Mouse (Mus musculus): Measurements from ENCODE around the gene Sox13. TPM values are rescaled to one million over a fixed set of nuclear protein-coding genes. Genes with fewer than 3 reads are reported as not detected.
A peak's percentile ranks its signal among the peaks of the same experiment; 100 is the strongest.

The Sox13 gene
- polyA plus RNA-seq, 1 experiment: 15.4 TPM

- TF ChIP-seq POLR2A (IDR thresholded peaks at IDR 0.05; ENCODE audit: borderline replicate concordance, insufficient read depth, low read length): no peak
- no peak for TF ChIP-seq CTCF (IDR thresholded peaks at IDR 0.05; ENCODE audit: borderline replicate concordance, insufficient read depth, low read depth, low read length)
- no peak for DNase-seq
- H3K27ac ChIP-seq (ENCODE audit: insufficient read depth, low read length): no peak overlapping the region
- no peaks in the 10 kb centered on the region for H3K4me1 ChIP-seq (ENCODE audit: control insufficient read depth, insufficient read depth, low read length)
- no peaks in the 10 kb centered on the region for H3K27me3 ChIP-seq (ENCODE audit: control insufficient read depth, insufficient read depth, low read length)
- H3K4me3 ChIP-seq (replicated peaks; ENCODE audit: insufficient read depth, low read depth, low read length): no peak overlapping the region
- 38% methylated on average over 6 of the region's 6 CpGs for WGBS
Measured at GRCm38 (mm10) chr1:133408880-133409516, 15.2 kb downstream of the Sox13 start.

GRCm38 (mm10) chr1:133408321-133408720 is 15.9 kb downstream of the Sox13 start:
- Histone ChIP-seq H3K4me3 (replicated peaks; ENCODE audit: insufficient read depth, low read depth, low read length) (no peak overlapping the region), H3K27ac (ENCODE audit: insufficient read depth, low read length) (no peak overlapping the region), H3K4me1 (ENCODE audit: control insufficient read depth, insufficient read depth, low read length) (no peaks in the 10 kb centered on the region), H3K27me3 (ENCODE audit: control insufficient read depth, insufficient read depth, low read length) (no peaks in the 10 kb centered on the region)
- TF ChIP-seq POLR2A (IDR thresholded peaks at IDR 0.05; ENCODE audit: borderline replicate concordance, insufficient read depth, low read length): no peak
- TF ChIP-seq CTCF (IDR thresholded peaks at IDR 0.05; ENCODE audit: borderline replicate concordance, insufficient read depth, low read depth, low read length): no peak
- no peak for DNase-seq
- 67% methylated on average over 9 of the region's 9 CpGs for WGBS

GRCm38 (mm10) chr1:133407436-133407835 is 16.7 kb downstream of the Sox13 start:
- no peak overlapping the region for H3K4me3 ChIP-seq (replicated peaks; ENCODE audit: insufficient read depth, low read depth, low read length)
- DNase-seq: no peak
- WGBS: 63% methylated on average over 6 of the region's 6 CpGs
- no peaks in the 10 kb centered on the region for H3K4me1 ChIP-seq (ENCODE audit: control insufficient read depth, insufficient read depth, low read length)
- no peaks in the 10 kb centered on the region for H3K27me3 ChIP-seq (ENCODE audit: control insufficient read depth, insufficient read depth, low read length)
- H3K27ac ChIP-seq (ENCODE audit: insufficient read depth, low read length): no peak overlapping the region
- no peak for TF ChIP-seq POLR2A (IDR thresholded peaks at IDR 0.05; ENCODE audit: borderline replicate concordance, insufficient read depth, low read length)
- no peak for TF ChIP-seq CTCF (IDR thresholded peaks at IDR 0.05; ENCODE audit: borderline replicate concordance, insufficient read depth, low read depth, low read length)

- no peaks in the 10 kb centered on the region for H3K27me3 ChIP-seq (ENCODE audit: control insufficient read depth, insufficient read depth, low read length)
- no peak overlapping the region for H3K4me3 ChIP-seq (replicated peaks; ENCODE audit: insufficient read depth, low read depth, low read length)
- no peaks in the 10 kb centered on the region for H3K4me1 ChIP-seq (ENCODE audit: control insufficient read depth, insufficient read depth, low read length)
- DNase-seq: no peak
- no peak overlapping the region for H3K27ac ChIP-seq (ENCODE audit: insufficient read depth, low read length)
- TF ChIP-seq POLR2A (IDR thresholded peaks at IDR 0.05; ENCODE audit: borderline replicate concordance, insufficient read depth, low read length) (no peak), CTCF (IDR thresholded peaks at IDR 0.05; ENCODE audit: borderline replicate concordance, insufficient read depth, low read depth, low read length) (no peak)
- 88% methylated on average over 7 of the region's 7 CpGs for WGBS
Measured at GRCm38 (mm10) chr1:133406614-133407013, 17.6 kb downstream of the Sox13 start.

- TF ChIP-seq POLR2A (IDR thresholded peaks at IDR 0.05; ENCODE audit: borderline replicate concordance, insufficient read depth, low read length) (no peak), CTCF (IDR thresholded peaks at IDR 0.05; ENCODE audit: borderline replicate concordance, insufficient read depth, low read depth, low read length) (no peak)
- Histone ChIP-seq H3K4me1 (ENCODE audit: control insufficient read depth, insufficient read depth, low read length) (no peaks in the 10 kb centered on the region), H3K4me3 (replicated peaks; ENCODE audit: insufficient read depth, low read depth, low read length) (no peak overlapping the region), H3K27me3 (ENCODE audit: control insufficient read depth, insufficient read depth, low read length) (no peaks in the 10 kb centered on the region), H3K27ac (ENCODE audit: insufficient read depth, low read length) (no peak overlapping the region)
- DNase-seq: no peak
- WGBS: 90% methylated on average over 4 of the region's 4 CpGs
Measured at GRCm38 (mm10) chr1:133404005-133404404, 20.2 kb downstream of the Sox13 start.

GRCm38 (mm10) chr1:133400014-133400725 is 24.0 kb downstream of the Sox13 start:
- Histone ChIP-seq H3K27ac (ENCODE audit: insufficient read depth, low read length) (no peak overlapping the region), H3K4me1 (ENCODE audit: control insufficient read depth, insufficient read depth, low read length) (no peaks in the 10 kb centered on the region), H3K4me3 (replicated peaks; ENCODE audit: insufficient read depth, low read depth, low read length) (no peak overlapping the region), H3K27me3 (ENCODE audit: control insufficient read depth, insufficient read depth, low read length) (no peaks in the 10 kb centered on the region)
- 68% methylated on average over 13 of the region's 13 CpGs for WGBS
- no peak for DNase-seq
- TF ChIP-seq CTCF (IDR thresholded peaks at IDR 0.05; ENCODE audit: borderline replicate concordance, insufficient read depth, low read depth, low read length): no peak
- no peak for TF ChIP-seq POLR2A (IDR thresholded peaks at IDR 0.05; ENCODE audit: borderline replicate concordance, insufficient read depth, low read length)

GRCm38 (mm10) chr1:133397483-133398237 is 26.5 kb downstream of the Sox13 start:
- peak in 1 of 2 experiments; percentile 19 for DNase-seq
- H3K27ac ChIP-seq (ENCODE audit: insufficient read depth, low read length): 0 out of 2 replicates have a peak overlapping the region, but pooled peaks have one; percentile 34
- H3K4me1 ChIP-seq (ENCODE audit: control insufficient read depth, insufficient read depth, low read length): no peaks in the 10 kb centered on the region
- 22% methylated on average over 17 of the region's 17 CpGs for WGBS
- H3K4me3 ChIP-seq (replicated peaks; ENCODE audit: insufficient read depth, low read depth, low read length): no peak overlapping the region
- no peaks in the 10 kb centered on the region for H3K27me3 ChIP-seq (ENCODE audit: control insufficient read depth, insufficient read depth, low read length)
- TF ChIP-seq CTCF (IDR thresholded peaks at IDR 0.05; ENCODE audit: borderline replicate concordance, insufficient read depth, low read depth, low read length) (no peak), POLR2A (IDR thresholded peaks at IDR 0.05; ENCODE audit: borderline replicate concordance, insufficient read depth, low read length) (no peak)

Data from cerebellum, adult 2 months (tissue).